Mouse (Mus musculus) midbrain, embryonic 15.5 days (tissue): Measurements from ENCODE around the gene Klk8. TPM values are rescaled to one million over a fixed set of nuclear protein-coding genes. Genes with fewer than 3 reads are reported as not detected.

ENCODE experiments used
- ATAC-seq: fragments of 200-750 bp; cut with Nextera tagmentation; replicated peaks from 2 replicates; pipeline ENCODE4 v1.8.0; 2017; ENCODE audit warnings: moderate TSS enrichment
- H3K27ac ChIP-seq: fragments of 300-500 bp; sonication (generic); 2 replicates; pipeline ENCODE4 v1.5.1; 2015; ENCODE audit warnings: mild to moderate bottlenecking, inconsistent platforms
- H3K27me3 ChIP-seq: fragments of 300-500 bp; sonication (generic); replicated peaks from 2 replicates; pipeline ENCODE4 v1.6.1; 2015; ENCODE audit warnings: inconsistent platforms
- H3K36me3 ChIP-seq: fragments of 300-500 bp; sonication (generic); replicated peaks from 2 replicates; pipeline ENCODE4 v1.6.1; 2015; ENCODE audit warnings: inconsistent platforms
- H3K4me1 ChIP-seq: fragments of 300-500 bp; sonication (generic); 2 replicates; pipeline ENCODE4 v1.6.1; 2015; ENCODE audit warnings: inconsistent platforms
- H3K4me2 ChIP-seq: fragments of 300-500 bp; sonication (generic); 2 replicates; pipeline ENCODE4 v1.6.1; 2015; ENCODE audit warnings: inconsistent platforms, mild to moderate bottlenecking, moderate library complexity
- H3K4me3 ChIP-seq: fragments of 300-500 bp; sonication (generic); 2 replicates; pipeline ENCODE4 v1.5.1; 2015; ENCODE audit warnings: mild to moderate bottlenecking, inconsistent platforms
- H3K9ac ChIP-seq: fragments of 300-500 bp; sonication (generic); 2 replicates; pipeline ENCODE4 v1.6.1; 2015; ENCODE audit warnings: mild to moderate bottlenecking, inconsistent platforms
- H3K9me3 ChIP-seq: fragments of 300-500 bp; sonication (generic); 2 replicates; pipeline ENCODE4 v1.6.1; 2016; ENCODE audit warnings: inconsistent platforms
- WGBS: fragments of 180-500 bp; shearing (Covaris S2); methylation state at CpG from one replicate; pipeline ENCODE4 v1.1.7; 2015; ENCODE audit warnings: mixed read lengths; 5-methylcytosine and 5-hydroxymethylcytosine counted together
- polyA plus RNA-seq: library from polyadenylated mRNA; unstranded; fragments of >200 nt; fragmentation: Nextera tagmentation; extraction: Ambion mirVana; gene quantifications from 2 replicates; pipeline ENCODE4 v1.2.1, GENCODE M21; 2015

The Klk8 gene
- 7.3 and 10.0 TPM in 2 replicates for polyA plus RNA-seq

GRCm38 (mm10) chr7:43797333-43797769, at the start of gene Klk8:
Gene Klk8 (plus strand): TSS chr7:43797577.
- no peak within 1 kb of the TSS for H3K27ac ChIP-seq
- no peaks in the 10 kb centered on the region for H3K9me3 ChIP-seq
- H3K9ac ChIP-seq, result peak within 1 kb of the TSS; percentile 20
- peak; percentile 70 for ATAC-seq
- peaks cover 28% of the 10 kb centered on the region for H3K27me3 ChIP-seq
- H3K4me1 ChIP-seq, result peaks cover 21% of the 10 kb centered on the region
- H3K36me3 ChIP-seq, result no peaks in the 10 kb centered on the region
- peak within 1 kb of the TSS; percentile 74 for H3K4me2 ChIP-seq
- peak within 1 kb of the TSS; percentile 45 for H3K4me3 ChIP-seq
- under 1% methylated on average over 28 of the region's 28 CpGs for WGBS

DNA sequence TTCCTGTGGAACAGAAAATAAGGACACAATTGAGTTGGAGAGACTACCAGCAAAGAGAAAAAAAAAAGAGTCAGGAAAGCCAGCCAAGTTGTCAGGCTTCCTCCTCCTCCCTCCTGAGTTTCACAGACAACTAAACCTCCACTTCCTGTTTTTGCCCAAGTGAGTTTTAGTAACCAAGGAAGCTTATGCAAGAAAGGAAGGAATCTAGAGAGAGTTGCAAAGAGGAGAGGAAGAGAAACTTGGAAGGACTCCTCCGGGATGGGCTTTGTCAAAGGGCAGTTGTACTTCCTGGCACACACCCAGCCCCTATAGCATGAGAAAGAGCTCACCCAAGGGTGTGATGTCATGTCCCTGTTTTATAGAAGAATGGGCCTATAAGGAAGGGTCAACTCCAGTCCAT, 49.6 kb upstream of the Klk8 start:
- H3K4me2 ChIP-seq, result no peak overlapping the region
- H3K36me3 ChIP-seq, result no peaks in the 10 kb centered on the region
- no peak for ATAC-seq
- H3K27me3 ChIP-seq, result no peaks in the 10 kb centered on the region
- 61% methylated on average over 1 of the region's 1 CpGs for WGBS
- H3K9me3 ChIP-seq, result no peaks in the 10 kb centered on the region
- no peaks in the 10 kb centered on the region for H3K4me1 ChIP-seq
- H3K27ac ChIP-seq, result no peak overlapping the region
- H3K4me3 ChIP-seq, result no peak overlapping the region
- H3K9ac ChIP-seq, result no peak overlapping the region

- no peaks in the 10 kb centered on the region for H3K4me1 ChIP-seq
- H3K27me3 ChIP-seq, result no peaks in the 10 kb centered on the region
- ATAC-seq, result no peak
- H3K36me3 ChIP-seq, result no peaks in the 10 kb centered on the region
- H3K9ac ChIP-seq, result no peak overlapping the region
- no peaks in the 10 kb centered on the region for H3K9me3 ChIP-seq
- no peak overlapping the region for H3K4me2 ChIP-seq
- no peak overlapping the region for H3K4me3 ChIP-seq
- 68% methylated on average over 2 of the region's 2 CpGs for WGBS
- no peak overlapping the region for H3K27ac ChIP-seq
Measured at GRCm38 (mm10) chr7:43752806-43753205, 44.6 kb upstream of the Klk8 start.

- no peaks in the 10 kb centered on the region for H3K27me3 ChIP-seq
- peak; percentile 66 for ATAC-seq
- no peak overlapping the region for H3K27ac ChIP-seq
- no peak overlapping the region for H3K4me3 ChIP-seq
- 22% methylated on average over 8 of the region's 8 CpGs for WGBS
- H3K9ac ChIP-seq, result no peak overlapping the region
- H3K4me2 ChIP-seq, result no peak overlapping the region
- no peaks in the 10 kb centered on the region; the same call in 1 of the 2 replicates for H3K4me1 ChIP-seq
- no peaks in the 10 kb centered on the region for H3K36me3 ChIP-seq
- no peaks in the 10 kb centered on the region for H3K9me3 ChIP-seq
Measured at GRCm38 (mm10) chr7:43766484-43766883, 30.9 kb upstream of the Klk8 start.

- ATAC-seq, result no peak
- Histone ChIP-seq H3K9me3 (no peaks in the 10 kb centered on the region), H3K36me3 (no peaks in the 10 kb centered on the region), H3K27me3 (no peaks in the 10 kb centered on the region), H3K27ac (no peak within 1 kb of the TSS), H3K4me1 (no peaks in the 10 kb centered on the region; the same call in 1 of the 2 replicates), H3K9ac (no peak within 1 kb of the TSS), H3K4me2 (no peak within 1 kb of the TSS), H3K4me3 (no peak within 1 kb of the TSS)
- WGBS, result 74% methylated on average over 4 of the region's 4 CpGs
Measured at GRCm38 (mm10) chr7:43768597-43768996, 28.8 kb upstream of the Klk8 start, which contains the start of gene Klk12. Gene Klk12 (plus strand): TSS chr7:43768897.

DNA sequence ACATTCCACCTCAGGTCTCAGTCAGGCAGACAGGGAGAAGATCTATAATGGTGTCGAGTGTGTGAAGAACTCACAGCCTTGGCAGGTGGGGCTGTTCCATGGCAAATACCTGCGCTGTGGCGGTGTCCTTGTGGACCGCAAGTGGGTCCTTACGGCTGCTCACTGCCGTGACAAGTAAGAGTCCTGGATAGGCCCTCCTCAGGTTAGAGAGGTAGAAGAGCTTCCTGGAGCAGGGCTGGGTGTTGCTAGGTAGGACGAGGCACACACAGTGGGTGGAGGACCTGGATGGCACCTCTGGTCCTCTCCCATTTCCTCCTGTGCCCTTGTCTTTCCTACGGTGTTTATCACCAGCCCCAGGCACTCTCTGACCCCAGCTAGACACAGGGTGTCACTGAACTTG, 27.7 kb upstream of the Klk8 start:
- no peak overlapping the region for H3K9ac ChIP-seq
- H3K4me1 ChIP-seq, result no peaks in the 10 kb centered on the region; the same call in 1 of the 2 replicates
- no peak overlapping the region for H3K27ac ChIP-seq
- no peak overlapping the region for H3K4me3 ChIP-seq
- 93% methylated on average over 8 of the region's 8 CpGs for WGBS
- no peaks in the 10 kb centered on the region for H3K9me3 ChIP-seq
- no peak overlapping the region for H3K4me2 ChIP-seq
- H3K27me3 ChIP-seq, result no peaks in the 10 kb centered on the region
- no peak for ATAC-seq
- no peaks in the 10 kb centered on the region for H3K36me3 ChIP-seq

GRCm38 (mm10) chr7:43770701-43771100, 26.7 kb upstream of the Klk8 start:
- no peaks in the 10 kb centered on the region for H3K36me3 ChIP-seq
- WGBS, result 96% methylated on average over 10 of the region's 10 CpGs
- no peak overlapping the region for H3K4me2 ChIP-seq
- H3K4me3 ChIP-seq, result no peak overlapping the region
- H3K27ac ChIP-seq, result no peak overlapping the region
- no peak overlapping the region for H3K9ac ChIP-seq
- no peaks in the 10 kb centered on the region; the same call in 1 of the 2 replicates for H3K4me1 ChIP-seq
- no peaks in the 10 kb centered on the region for H3K27me3 ChIP-seq
- ATAC-seq, result no peak
- no peaks in the 10 kb centered on the region for H3K9me3 ChIP-seq

- no peak overlapping the region for H3K4me3 ChIP-seq
- H3K27ac ChIP-seq, result no peak overlapping the region
- no peaks in the 10 kb centered on the region for H3K9me3 ChIP-seq
- no peaks in the 10 kb centered on the region for H3K36me3 ChIP-seq
- no peaks in the 10 kb centered on the region for H3K4me1 ChIP-seq
- H3K9ac ChIP-seq, result no peak overlapping the region
- WGBS, result 91% methylated on average over 6 of the region's 6 CpGs
- no peaks in the 10 kb centered on the region for H3K27me3 ChIP-seq
- no peak for ATAC-seq
- no peak overlapping the region for H3K4me2 ChIP-seq
Measured at GRCm38 (mm10) chr7:43771916-43772315, 25.5 kb upstream of the Klk8 start.

DNA sequence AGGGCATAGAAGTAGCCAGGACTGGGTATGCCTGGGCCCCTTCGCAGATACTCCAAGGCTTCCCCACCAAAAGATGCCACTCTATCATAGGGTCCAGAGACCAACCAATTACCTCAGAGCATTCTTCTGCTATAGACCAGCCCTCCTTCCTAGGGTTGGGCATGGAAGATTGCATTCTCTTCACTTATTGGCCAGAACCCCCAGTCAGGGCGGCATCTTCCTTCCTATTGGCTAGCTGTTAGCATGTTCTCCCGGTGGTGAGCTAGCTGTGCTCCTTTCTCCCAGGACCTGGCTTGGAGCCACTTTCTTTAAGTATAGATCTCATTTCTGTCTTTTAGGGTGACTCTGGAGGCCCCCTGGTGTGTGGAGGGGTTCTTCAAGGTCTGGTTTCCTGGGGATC, 24.5 kb upstream of the Klk8 start:
- Histone ChIP-seq H3K36me3 (no peaks in the 10 kb centered on the region), H3K4me1 (no peaks in the 10 kb centered on the region), H3K27me3 (no peaks in the 10 kb centered on the region), H3K9me3 (no peaks in the 10 kb centered on the region), H3K9ac (no peak overlapping the region), H3K4me3 (no peak overlapping the region), H3K4me2 (no peak overlapping the region), H3K27ac (no peak overlapping the region)
- ATAC-seq, result no peak
- 78% methylated on average over 3 of the region's 3 CpGs for whole genome bisulfite sequencing

- Histone ChIP-seq H3K4me2 (no peak within 1 kb of the TSS), H3K4me1 (no peaks in the 10 kb centered on the region), H3K4me3 (no peak within 1 kb of the TSS), H3K27me3 (no peaks in the 10 kb centered on the region), H3K9ac (no peak within 1 kb of the TSS), H3K9me3 (no peaks in the 10 kb centered on the region), H3K36me3 (no peaks in the 10 kb centered on the region), H3K27ac (no peak within 1 kb of the TSS)
- no peak for ATAC-seq
- 86% methylated on average over 5 of the region's 5 CpGs for WGBS
Measured at GRCm38 (mm10) chr7:43774364-43774763, 23.0 kb upstream of the Klk8 start, which contains the start of gene Klk11. Gene Klk11 (plus strand): TSS chr7:43774604.

GRCm38 (mm10) chr7:43774802-43775201, 22.6 kb upstream of the Klk8 start:
- Histone ChIP-seq H3K4me1 (no peaks in the 10 kb centered on the region), H3K9me3 (no peaks in the 10 kb centered on the region), H3K9ac (no peak overlapping the region), H3K27me3 (no peaks in the 10 kb centered on the region), H3K27ac (no peak overlapping the region), H3K4me3 (no peak overlapping the region), H3K36me3 (no peaks in the 10 kb centered on the region), H3K4me2 (no peak overlapping the region)
- 40% methylated on average over 6 of the region's 6 CpGs for WGBS
- no peak; the same call in 1 of the 2 replicates for ATAC-seq

- no peaks in the 10 kb centered on the region for H3K36me3 ChIP-seq
- WGBS, result 48% methylated on average over 7 of the region's 7 CpGs
Measured at GRCm38 (mm10) chr7:43775311-43776057, 21.9 kb upstream of the Klk8 start.

GRCm38 (mm10) chr7:43776506-43776905, 20.9 kb upstream of the Klk8 start:
- H3K27me3 ChIP-seq, result no peaks in the 10 kb centered on the region
- no peak overlapping the region for H3K9ac ChIP-seq
- no peak for ATAC-seq
- WGBS, result 88% methylated on average over 5 of the region's 5 CpGs
- no peak overlapping the region for H3K27ac ChIP-seq
- no peak overlapping the region for H3K4me2 ChIP-seq
- H3K36me3 ChIP-seq, result no peaks in the 10 kb centered on the region
- no peaks in the 10 kb centered on the region for H3K4me1 ChIP-seq
- no peaks in the 10 kb centered on the region for H3K9me3 ChIP-seq
- no peak overlapping the region for H3K4me3 ChIP-seq

More at GRCm38 (mm10) chr7:43775311-43776057, 21.9 kb upstream of the Klk8 start:
- H3K27ac ChIP-seq, result no peak overlapping the region
- no peaks in the 10 kb centered on the region for H3K4me1 ChIP-seq
- H3K4me3 ChIP-seq, result no peak overlapping the region
- H3K9ac ChIP-seq, result no peak overlapping the region
- H3K9me3 ChIP-seq, result no peaks in the 10 kb centered on the region
- no peaks in the 10 kb centered on the region for H3K27me3 ChIP-seq
- H3K4me2 ChIP-seq, result no peak overlapping the region
- ATAC-seq, result no peak
